Mouse (Mus musculus): Measurements from ENCODE around the gene Gm10842.
A peak's percentile ranks its signal among the peaks of the same experiment; 100 is the strongest.

Gm10842 gene

GRCm38 (mm10) chr11:105153068-105153833 is 6.6 kb downstream of the Gm10842 start:
- peak; percentile 38 to 43 for DNase-seq

- DNase-seq, result no peak
Observed at GRCm38 (mm10) chr11:105155915-105156314, 9.2 kb downstream of the Gm10842 start.

GRCm38 (mm10) chr11:105156748-105157267 is 10.1 kb downstream of the Gm10842 start:
- DNase-seq, result no peak

GRCm38 (mm10) chr11:105158047-105158446 is 11.4 kb downstream of the Gm10842 start:
- DNase-seq, result no peak

- DNase-seq, result no peak
Observed at GRCm38 (mm10) chr11:105159673-105160360, 13.1 kb downstream of the Gm10842 start.

- no peak for DNase-seq
Observed at GRCm38 (mm10) chr11:105161411-105161810, 14.7 kb downstream of the Gm10842 start.

GRCm38 (mm10) chr11:105164516-105165510 is 18.1 kb downstream of the Gm10842 start:
- DNase-seq, result no peak

- no peak for DNase-seq
Observed at GRCm38 (mm10) chr11:105166780-105167179, 20.1 kb downstream of the Gm10842 start.

- DNase-seq, result no peak
Observed at GRCm38 (mm10) chr11:105178516-105178915, 31.8 kb downstream of the Gm10842 start, which contains the start of gene Tlk2. Gene Tlk2, plus strand, starts transcription at chr11:105178807.

GRCm38 (mm10) chr11:105179523-105179922 is 32.8 kb downstream of the Gm10842 start:
- no peak for DNase-seq

- DNase-seq, result peak; percentile 28 to 38
Observed at GRCm38 (mm10) chr11:105180471-105181091, 33.9 kb downstream of the Gm10842 start.

GRCm38 (mm10) chr11:105181126-105181637 is 34.5 kb downstream of the Gm10842 start:
- DNase-seq, result peak; percentile 88 to 92

GRCm38 (mm10) chr11:105181689-105182460 is 35.2 kb downstream of the Gm10842 start:
- peak; percentile 29 to 32 for DNase-seq

- peak in 1 of 2 experiments; percentile 10 for DNase-seq
Observed at GRCm38 (mm10) chr11:105182461-105182855, 35.8 kb downstream of the Gm10842 start.

GRCm38 (mm10) chr11:105184678-105185077 is 38.0 kb downstream of the Gm10842 start:
- no peak for DNase-seq

GRCm38 (mm10) chr11:105192186-105192585 is 45.5 kb downstream of the Gm10842 start:
- DNase-seq, result no peak

Data from lung, adult 18-20 months (tissue).